Mouse (Mus musculus): ENCODE results near the gene Gata2. TPM values are rescaled to one million over a fixed set of nuclear protein-coding genes. Genes with fewer than 3 reads are reported as not detected.

Gene Gata2
- polyA plus RNA-seq, 1 experiment from 2014 or later, result 17.5 TPM

DNA sequence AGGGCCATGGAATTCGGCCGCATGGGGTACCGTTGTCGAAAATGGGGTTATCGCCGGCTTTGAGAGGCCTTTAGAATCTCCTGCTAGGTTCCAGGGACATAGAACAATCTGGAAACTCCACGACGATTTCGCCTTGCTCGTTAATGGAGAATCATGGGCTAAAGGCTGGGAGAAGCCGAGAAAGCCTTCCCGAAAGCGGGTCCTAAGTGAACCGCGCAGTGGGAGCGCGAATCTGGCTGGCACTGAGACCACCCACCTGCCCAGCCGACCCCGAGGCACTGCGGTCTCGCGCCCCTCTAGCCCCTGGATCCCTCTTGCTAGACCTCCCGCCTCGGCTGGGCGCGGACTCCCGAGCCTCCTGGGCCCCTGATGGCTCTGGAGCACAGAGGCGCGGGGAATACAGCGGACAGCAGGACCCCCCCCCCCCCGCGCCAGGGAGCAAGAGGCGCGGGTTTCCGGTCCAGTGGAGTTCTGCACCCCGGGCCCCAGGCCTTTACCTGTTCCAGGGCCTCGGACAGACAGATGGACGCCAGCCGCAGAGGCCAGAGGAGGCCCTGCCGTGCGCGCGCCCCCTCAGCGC, 3.1 kb downstream of the Gata2 start:
- Histone ChIP-seq H3K4me2 (peak overlapping the region; percentile 79), H3K9me3 (no peaks in the 10 kb centered on the region), H3K36me3 (no peaks in the 10 kb centered on the region), H3K4me1 (peaks cover 44% of the 10 kb centered on the region), H3K4me3 (peak overlapping the region; percentile 44), H3K9ac (peak overlapping the region; percentile 36), H3K27ac (no peak overlapping the region), H3K27me3 (peaks cover 100% of the 10 kb centered on the region)
- no peak for ATAC-seq (ENCODE audit: borderline replicate concordance, extremely low read depth, low FRiP score, low TSS enrichment)
- WGBS, result under 1% methylated on average over 36 of the region's 44 CpGs

DNA sequence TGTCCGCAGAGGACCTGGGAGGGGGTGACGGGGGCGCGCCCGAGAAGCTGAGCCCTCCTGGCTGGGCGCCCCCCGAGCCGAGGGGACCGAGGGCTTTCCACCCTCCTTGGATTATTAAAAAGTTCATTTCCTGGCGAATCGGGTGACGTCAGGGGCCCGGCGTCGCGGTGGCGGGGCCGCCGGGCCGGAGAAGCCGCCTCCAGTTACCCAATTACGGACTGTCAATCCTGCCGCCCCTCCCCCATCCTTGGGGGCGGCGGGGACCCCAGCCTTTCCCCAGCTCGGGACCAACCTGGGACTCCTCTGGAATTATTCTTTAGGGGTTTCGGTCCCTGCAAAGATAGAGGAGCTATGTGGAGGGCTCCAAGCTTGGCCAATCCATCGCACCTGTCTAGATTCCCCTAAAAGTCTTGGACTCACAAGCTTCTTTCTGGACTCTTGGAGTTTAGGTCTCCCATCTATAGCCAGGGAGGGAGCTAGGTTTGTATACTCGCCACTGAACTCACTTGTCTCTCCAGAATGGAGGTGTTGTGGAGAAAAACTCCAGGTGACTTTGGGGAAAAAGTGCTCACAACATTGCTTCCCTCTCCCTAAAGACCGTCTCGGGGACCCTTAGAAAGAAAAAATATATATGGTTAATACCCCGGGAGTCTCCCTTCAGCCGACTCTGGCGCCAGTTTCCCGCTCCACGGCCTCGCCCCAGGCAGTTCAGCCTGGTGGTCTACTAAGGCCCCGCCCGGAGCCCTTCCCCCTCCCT, 3.8 kb downstream of the Gata2 start:
- no peak for ATAC-seq (ENCODE audit: borderline replicate concordance, extremely low read depth, low FRiP score, low TSS enrichment)
- Histone ChIP-seq H3K36me3 (no peaks in the 10 kb centered on the region), H3K9ac (peak overlapping the region; percentile 36), H3K4me3 (peak overlapping the region; percentile 44), H3K27ac (no peak overlapping the region), H3K4me2 (peak overlapping the region; percentile 79), H3K27me3 (peaks cover 100% of the 10 kb centered on the region), H3K4me1 (peaks cover 48% of the 10 kb centered on the region), H3K9me3 (no peaks in the 10 kb centered on the region)
- WGBS, result 2% methylated on average over 39 of the region's 39 CpGs

DNA sequence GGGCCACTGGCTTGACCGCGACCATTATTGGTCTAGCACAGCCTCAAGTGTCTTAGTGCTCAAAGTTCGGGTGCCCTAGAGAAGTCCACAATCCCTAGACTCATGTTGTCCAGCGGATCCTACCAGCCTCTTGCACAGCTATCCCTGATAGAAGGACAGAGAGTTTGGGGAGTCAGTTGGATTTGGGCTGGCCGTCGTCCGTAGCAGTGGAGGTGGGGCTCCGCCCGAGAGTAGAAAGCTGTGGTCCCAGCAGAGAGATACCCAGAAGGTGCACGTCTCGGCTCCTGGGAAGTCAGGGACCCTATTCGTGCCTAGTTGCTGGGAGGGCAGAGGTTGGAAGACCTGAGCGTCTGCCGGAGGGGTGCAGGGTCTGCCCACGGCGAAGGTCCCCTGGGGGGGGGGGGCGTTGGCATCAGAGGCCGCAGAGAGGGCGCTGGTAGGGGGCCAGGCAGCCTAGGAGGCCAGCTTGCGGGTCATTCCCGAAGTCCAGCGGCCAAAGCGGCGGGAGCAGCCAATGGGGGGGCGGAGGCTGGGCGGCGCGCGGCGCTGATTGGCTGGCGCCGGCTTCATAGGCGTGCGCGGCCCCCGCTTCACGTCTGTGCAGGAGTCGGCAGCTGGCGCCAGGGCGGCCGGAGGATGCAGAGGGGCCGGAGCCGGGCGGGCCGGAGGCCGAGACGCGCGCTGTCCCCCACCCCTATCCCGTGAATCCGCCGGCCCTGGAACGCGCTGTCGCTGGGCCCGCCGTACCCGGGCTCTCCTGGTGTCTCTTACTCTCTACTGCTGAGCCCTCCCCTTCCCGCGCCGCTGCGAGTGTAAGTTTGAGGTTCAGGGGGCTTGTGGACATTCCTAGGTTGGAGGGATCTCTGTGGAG, 4.6 kb downstream of the Gata2 start:
- H3K4me2 ChIP-seq, result peak overlapping the region; percentile 79
- peaks cover 49% of the 10 kb centered on the region for H3K4me1 ChIP-seq
- WGBS, result under 1% methylated on average over 59 of the region's 62 CpGs
- peak overlapping the region; percentile 51 for H3K4me3 ChIP-seq
- no peak overlapping the region for H3K27ac ChIP-seq
- peaks cover 100% of the 10 kb centered on the region for H3K27me3 ChIP-seq
- H3K9me3 ChIP-seq, result no peaks in the 10 kb centered on the region
- H3K9ac ChIP-seq, result peak overlapping the region; percentile 41; the same call in 1 of the 2 replicates
- no peaks in the 10 kb centered on the region for H3K36me3 ChIP-seq
- ATAC-seq (ENCODE audit: borderline replicate concordance, extremely low read depth, low FRiP score, low TSS enrichment), result peak; percentile 79

DNA sequence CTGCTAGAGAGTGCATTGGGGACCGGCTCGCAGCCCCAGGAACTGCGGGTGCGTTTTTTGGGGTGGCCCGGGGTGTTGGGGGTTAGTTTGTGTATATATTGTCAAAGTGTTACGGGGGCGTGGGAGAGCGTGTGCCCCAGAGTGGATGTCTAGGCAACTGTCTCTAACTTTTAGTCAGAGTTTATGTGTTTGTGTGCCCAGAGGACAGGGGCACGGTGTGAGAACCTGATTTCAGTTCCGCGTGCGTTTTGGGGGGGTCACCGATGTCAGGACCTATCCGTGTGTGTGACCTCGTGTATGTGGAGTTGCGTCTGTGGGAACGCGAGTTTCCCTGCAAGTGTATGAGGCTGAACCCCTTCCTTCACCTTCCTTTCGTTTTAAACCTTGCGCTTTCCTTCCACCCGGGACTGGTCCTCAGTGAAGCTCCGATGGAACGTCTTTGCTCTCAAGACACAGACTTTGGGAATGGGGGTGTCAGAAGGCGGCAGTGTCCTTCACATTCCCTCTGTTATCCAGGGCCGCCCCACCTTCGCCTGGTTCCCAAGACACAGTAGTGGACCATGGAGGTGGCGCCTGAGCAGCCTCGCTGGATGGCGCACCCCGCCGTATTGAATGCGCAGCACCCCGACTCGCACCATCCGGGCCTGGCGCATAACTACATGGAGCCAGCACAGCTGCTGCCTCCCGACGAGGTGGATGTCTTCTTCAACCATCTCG, 5.5 kb downstream of the Gata2 start:
- H3K9me3 ChIP-seq, result no peaks in the 10 kb centered on the region
- peak overlapping the region; percentile 41; the same call in 1 of the 2 replicates for H3K9ac ChIP-seq
- H3K36me3 ChIP-seq, result no peaks in the 10 kb centered on the region
- peak overlapping the region; percentile 51 for H3K4me3 ChIP-seq
- H3K27ac ChIP-seq, result no peak overlapping the region
- peaks cover 40% of the 10 kb centered on the region for H3K4me1 ChIP-seq
- H3K4me2 ChIP-seq, result peak overlapping the region; percentile 79
- ATAC-seq (ENCODE audit: borderline replicate concordance, extremely low read depth, low FRiP score, low TSS enrichment), result no peak
- 2% methylated on average over 39 of the region's 39 CpGs for WGBS
- H3K27me3 ChIP-seq, result peaks cover 100% of the 10 kb centered on the region

DNA sequence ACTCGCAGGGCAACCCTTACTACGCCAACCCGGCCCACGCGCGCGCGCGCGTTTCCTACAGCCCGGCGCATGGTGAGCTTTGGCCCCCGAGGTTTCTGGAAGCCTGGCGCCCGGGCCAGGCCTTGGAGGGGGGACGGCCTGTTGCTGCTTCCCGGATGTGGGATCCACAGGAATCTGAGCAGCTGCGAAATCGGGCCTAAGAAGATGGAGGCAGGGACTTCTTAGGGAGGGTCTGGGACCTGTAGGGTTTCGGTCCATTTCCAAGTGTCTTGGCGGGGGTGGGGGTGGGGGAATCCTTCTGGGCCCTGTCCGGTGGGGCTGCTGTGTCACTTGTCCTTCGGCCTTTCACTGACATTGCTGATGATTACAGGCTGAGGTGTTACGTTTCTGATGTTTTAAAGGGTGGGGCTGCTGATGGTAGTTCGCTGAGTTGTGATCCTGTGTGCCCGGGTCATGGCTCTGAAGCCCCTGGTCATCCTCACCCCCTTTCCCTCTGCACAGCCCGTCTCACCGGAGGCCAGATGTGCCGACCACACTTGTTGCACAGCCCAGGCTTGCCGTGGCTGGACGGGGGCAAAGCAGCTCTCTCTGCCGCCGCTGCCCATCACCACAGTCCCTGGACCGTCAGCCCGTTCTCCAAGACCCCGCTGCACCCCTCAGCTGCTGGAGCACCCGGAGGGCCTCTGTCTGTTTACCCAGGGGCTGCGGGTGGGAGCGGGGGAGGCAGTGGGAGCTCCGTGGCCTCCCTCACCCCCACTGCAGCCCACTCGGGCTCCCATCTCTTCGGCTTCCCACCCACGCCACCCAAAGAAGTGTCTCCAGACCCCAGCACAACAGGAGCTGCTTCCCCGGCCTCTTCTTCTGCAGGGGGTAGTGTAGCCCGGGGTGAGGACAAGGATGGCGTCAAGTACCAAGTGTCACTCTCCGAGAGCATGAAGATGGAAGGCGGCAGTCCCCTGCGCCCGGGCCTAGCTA, 6.3 kb downstream of the Gata2 start:
- Histone ChIP-seq H3K27ac (no peak overlapping the region), H3K36me3 (no peaks in the 10 kb centered on the region), H3K4me2 (peak overlapping the region; percentile 79), H3K4me3 (peak overlapping the region; percentile 51), H3K9ac (0 out of 2 replicates have a peak overlapping the region, but pooled peaks have one; percentile 12), H3K9me3 (no peaks in the 10 kb centered on the region), H3K4me1 (peaks cover 39% of the 10 kb centered on the region), H3K27me3 (peaks cover 100% of the 10 kb centered on the region)
- WGBS, result 8% methylated on average over 48 of the region's 50 CpGs
- no peak for ATAC-seq (ENCODE audit: borderline replicate concordance, extremely low read depth, low FRiP score, low TSS enrichment)

DNA sequence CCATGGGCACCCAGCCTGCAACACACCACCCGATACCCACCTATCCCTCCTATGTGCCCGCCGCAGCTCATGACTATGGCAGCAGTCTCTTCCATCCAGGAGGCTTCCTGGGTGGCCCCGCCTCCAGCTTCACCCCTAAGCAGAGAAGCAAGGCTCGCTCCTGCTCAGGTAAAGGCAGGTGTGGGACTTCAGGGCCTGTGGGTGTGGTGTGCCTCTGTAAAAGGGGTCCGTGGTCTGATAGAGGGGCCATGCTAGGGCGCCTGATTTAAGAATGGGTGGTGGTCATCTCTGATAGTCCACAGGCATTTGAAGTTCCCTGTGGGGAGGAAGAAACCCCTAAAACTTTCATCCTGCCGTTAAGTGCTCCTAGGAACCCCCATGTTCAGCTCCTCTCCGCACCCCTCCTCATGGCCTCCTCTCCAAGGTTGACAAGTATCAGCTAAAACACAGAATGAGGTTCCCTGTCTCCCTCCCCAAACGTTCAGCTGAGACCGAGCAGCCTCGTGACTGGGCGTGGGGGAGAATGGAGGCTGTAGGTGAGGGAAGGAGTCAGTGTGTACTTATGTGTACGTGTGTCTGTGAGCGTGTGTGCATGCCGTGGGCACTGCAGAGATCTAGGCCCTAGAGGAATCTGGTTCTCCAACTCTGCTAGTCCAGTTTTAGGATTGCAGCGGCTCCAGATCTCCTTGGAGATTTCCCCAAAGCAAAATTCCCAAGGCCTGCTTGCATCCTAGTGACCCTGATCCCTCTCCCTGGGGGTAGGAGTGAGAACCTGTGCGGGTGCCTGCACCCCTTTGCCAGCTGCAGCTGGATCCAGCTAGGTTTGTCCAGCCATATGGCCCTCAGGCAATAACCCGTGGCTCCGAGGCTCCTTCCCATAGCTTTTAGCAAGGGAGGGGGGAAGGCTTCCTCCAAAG, 7.3 kb downstream of the Gata2 start:
- Histone ChIP-seq H3K27ac (0 out of 2 replicates have a peak overlapping the region, but pooled peaks have one; percentile 84), H3K36me3 (no peaks in the 10 kb centered on the region), H3K9me3 (no peaks in the 10 kb centered on the region), H3K4me2 (peak overlapping the region; percentile 79), H3K4me3 (peak overlapping the region; percentile 51), H3K27me3 (peaks cover 100% of the 10 kb centered on the region), H3K9ac (no peak overlapping the region), H3K4me1 (peaks cover 41% of the 10 kb centered on the region)
- 31% methylated on average over 20 of the region's 20 CpGs for WGBS
- ATAC-seq (ENCODE audit: borderline replicate concordance, extremely low read depth, low FRiP score, low TSS enrichment), result no peak

DNA sequence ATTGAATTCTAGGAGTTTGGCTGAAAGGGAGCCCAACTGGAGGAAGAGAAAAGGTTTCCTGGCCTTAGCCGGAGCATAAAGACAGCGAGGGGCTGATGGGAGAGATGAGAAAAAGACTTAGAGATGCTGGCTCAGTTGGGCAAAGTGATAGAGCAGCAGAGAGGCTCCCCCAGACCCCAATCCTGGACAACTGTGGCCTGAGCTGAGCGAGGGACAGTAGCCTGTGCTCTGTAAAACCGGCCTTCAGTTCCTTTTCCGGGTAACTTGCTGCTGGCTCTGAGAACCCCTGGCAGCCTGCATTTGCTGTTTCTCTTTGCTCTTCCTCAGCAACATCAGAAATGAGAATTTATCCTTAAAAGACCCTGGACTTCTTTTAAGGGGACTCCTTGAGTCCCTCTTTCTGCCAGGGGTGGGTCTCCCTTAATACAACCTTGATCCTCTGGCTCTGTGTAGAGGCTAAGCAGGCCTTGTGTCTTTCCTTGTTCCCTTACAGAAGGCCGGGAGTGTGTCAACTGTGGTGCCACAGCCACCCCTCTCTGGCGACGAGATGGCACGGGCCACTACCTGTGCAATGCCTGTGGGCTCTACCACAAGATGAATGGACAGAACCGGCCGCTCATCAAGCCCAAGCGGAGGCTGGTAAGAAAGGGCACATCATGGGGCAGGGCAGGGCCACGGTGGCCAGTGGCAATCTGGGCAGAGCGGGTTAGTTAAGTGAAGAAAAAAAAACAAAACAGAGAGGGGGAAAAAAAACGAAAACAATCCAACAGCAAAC, 8.4 kb downstream of the Gata2 start:
- H3K4me3 ChIP-seq, result peak overlapping the region; percentile 8; the same call in 1 of the 2 replicates
- no peaks in the 10 kb centered on the region for H3K9me3 ChIP-seq
- 22% methylated on average over 15 of the region's 15 CpGs for WGBS
- peak overlapping the region; percentile 27; the same call in 1 of the 2 replicates for H3K4me2 ChIP-seq
- no peak overlapping the region for H3K9ac ChIP-seq
- no peaks in the 10 kb centered on the region for H3K36me3 ChIP-seq
- H3K27me3 ChIP-seq, result peaks cover 99% of the 10 kb centered on the region
- H3K4me1 ChIP-seq, result peaks cover 36% of the 10 kb centered on the region
- H3K27ac ChIP-seq, result peak overlapping the region; percentile 84
- ATAC-seq (ENCODE audit: borderline replicate concordance, extremely low read depth, low FRiP score, low TSS enrichment), result no peak

DNA sequence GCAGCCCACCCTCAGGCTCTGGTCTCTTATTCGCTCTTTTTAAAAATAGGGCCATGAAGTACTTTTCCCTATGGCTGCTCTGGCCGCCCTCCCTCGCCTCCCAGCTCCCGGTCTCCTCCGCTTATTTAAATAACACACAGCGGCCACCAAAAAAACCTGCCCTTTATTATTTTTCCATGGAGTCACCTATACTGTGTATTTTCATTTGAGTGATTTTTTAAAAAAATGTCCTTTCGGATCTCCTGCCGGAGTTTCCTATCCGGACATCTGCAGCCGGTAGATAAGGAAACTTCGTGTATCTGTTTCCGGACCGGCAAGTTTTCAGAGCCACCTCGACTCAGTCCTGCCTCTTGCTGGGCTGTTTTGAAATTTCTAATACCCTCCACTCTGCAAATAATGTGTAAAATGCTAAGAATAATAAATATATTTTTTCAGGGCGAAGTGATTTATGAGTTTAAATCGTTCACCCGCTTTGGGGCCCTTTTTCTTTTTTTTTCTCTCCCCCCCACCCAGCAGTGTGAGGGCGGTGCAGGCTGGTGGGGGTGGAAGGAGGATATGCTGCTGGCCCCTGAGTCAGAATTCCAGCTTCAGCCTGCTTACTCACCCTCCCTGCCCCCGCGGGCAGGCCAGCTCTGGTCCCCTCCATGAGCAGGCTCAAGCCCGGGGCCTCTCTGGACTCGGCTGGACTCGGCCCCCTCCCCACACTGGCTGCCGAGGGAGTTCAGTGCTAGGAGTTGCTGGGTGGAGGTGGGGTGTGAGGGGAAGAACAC, 9.4 kb downstream of the Gata2 start:
- peak overlapping the region; percentile 0; the same call in 1 of the 2 replicates for H3K4me3 ChIP-seq

More for the DNA sequence above, 9.4 kb downstream of the Gata2 start:
- ATAC-seq (ENCODE audit: borderline replicate concordance, extremely low read depth, low FRiP score, low TSS enrichment), result 0 out of 2 replicates have a peak, but pooled peaks have one; percentile 1
- Histone ChIP-seq H3K9ac (no peak overlapping the region), H3K4me2 (peak overlapping the region; percentile 31; the same call in 1 of the 2 replicates), H3K36me3 (no peaks in the 10 kb centered on the region), H3K9me3 (no peaks in the 10 kb centered on the region), H3K27me3 (peaks cover 98% of the 10 kb centered on the region), H3K4me1 (peaks cover 26% of the 10 kb centered on the region), H3K27ac (peak overlapping the region; percentile 84)
- 2% methylated on average over 24 of the region's 24 CpGs for WGBS
